Mouse (Mus musculus) adrenal gland, postnatal 0 days (tissue): ENCODE results near the gene Eml4. TPM values are rescaled to one million over a fixed set of nuclear protein-coding genes. Genes with fewer than 3 reads are reported as not detected.

Source experiments
- polyA plus RNA-seq: library from polyadenylated mRNA; unstranded; fragments of >200 nt; fragmentation: Nextera tagmentation; extraction: Ambion mirVana; gene quantifications from 2 replicates; pipeline ENCODE4 v1.2.1, GENCODE M21; 2015

Gene Eml4
- 11.7 and 14.6 TPM in 2 replicates for polyA plus RNA-seq

GRCm38 (mm10) chr17:83350379-83351091, at the start of gene Eml4:
Eml4 (plus strand) TSS chr17:83350931.

DNA sequence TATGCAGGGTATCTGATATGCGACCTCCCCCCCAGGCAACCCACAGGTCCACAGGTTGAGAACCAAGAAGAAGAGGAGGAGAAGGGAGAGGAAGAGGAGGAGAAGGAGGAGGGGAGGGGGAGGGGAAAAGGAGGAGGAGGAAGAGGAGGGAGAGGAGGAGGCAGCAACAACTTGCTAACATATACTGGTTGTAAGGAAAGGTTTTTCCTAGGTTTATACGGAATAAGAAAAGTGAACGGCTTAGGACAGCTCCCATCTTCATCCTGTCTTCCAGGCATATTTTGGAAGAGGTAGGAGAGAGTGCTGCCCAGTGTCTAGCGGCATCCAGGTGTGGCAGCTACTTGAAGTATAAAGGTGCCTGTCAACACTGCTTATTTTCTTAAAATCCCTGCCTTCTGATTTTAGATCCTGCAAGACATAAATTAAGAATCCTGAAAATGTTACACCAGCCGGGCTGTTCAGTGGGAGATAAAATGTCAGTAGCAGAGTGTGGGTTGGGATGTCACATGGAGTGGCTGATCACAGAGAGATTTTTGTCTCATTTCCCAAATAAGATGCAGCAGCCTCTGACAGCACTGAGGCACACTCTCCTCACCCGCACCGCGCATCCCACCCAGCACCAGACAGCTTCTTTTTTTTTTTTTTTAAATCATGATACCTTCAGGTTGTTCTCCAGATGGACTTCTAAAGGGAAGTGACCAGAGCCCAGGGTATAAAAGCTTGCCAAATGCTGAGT, 166.7 kb downstream of the Eml4 start, which contains the start of gene Cox7a2l:
Cox7a2l (minus strand) TSS at position 51 of the 736 bp plus-strand sequence.

Other genes with a start within 250 kb of the Eml4 start
- 27.1 and 32.6 TPM in 2 replicates for gene Pkdcc, start 135.6 kb upstream of the Eml4 start, polyA plus RNA-seq
- gene Cox7a2l, start 166.4 kb downstream of the Eml4 start, polyA plus RNA-seq: 214 and 251 TPM in 2 replicates